Mouse (Mus musculus) adrenal gland, adult 8-10 months (tissue): ENCODE data around the gene Nkrf. TPM values are rescaled to one million over a fixed set of nuclear protein-coding genes. Genes with fewer than 3 reads are reported as not detected.
"Not testable (repeated sequence)": the region's sequence is repeated elsewhere in the genome, so short reads cannot be mapped to it uniquely, and the experiment has no call there.

Source experiments
- DNase-seq: peaks from one replicate; pipeline ENCODE4 v3.0.0; 2022
- total RNA-seq, 4 experiments: library from RNA; stranded (reverse); gene quantifications; 2 replicates each; pipeline ENCODE4 v1.2.4; 2022

Nkrf gene
- total RNA-seq, result 10 to 100 TPM in 3 of 4 experiments, 1 to 10 TPM in 1; 9.4 to 13.3 (median 12.3) TPM

GRCm38 (mm10) chrX:36902321-36903114, at the start of gene Nkrf:
Gene Nkrf (minus strand): TSS chrX:36902899.
- DNase-seq, result peak; percentile 15

DNA sequence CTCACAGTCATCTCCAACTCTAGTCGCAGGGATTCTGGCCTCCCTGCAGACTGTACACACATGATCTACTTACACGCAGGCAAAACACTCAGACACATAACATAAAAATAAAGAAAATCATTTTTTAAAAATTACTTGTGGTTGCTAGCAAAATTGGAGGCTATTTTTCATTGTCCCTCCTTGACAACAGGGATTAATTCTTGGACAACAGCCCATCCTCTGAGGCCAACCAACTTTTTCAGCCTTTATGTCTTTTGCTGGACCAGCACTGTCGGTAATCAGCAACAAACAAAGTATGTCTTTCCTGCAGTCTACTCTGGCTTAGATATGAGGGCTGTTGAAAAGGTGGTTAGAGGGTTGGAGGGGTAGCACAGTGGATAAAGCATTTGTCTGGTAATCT, 38.4 kb upstream of the Nkrf start:
- no peak for DNase-seq

- DNase-seq, result peak; percentile 24
Observed at GRCm38 (mm10) chrX:36939806-36940413, 37.2 kb upstream of the Nkrf start.

- no peak for DNase-seq
Observed at GRCm38 (mm10) chrX:36935326-36935966, 32.7 kb upstream of the Nkrf start.

DNA sequence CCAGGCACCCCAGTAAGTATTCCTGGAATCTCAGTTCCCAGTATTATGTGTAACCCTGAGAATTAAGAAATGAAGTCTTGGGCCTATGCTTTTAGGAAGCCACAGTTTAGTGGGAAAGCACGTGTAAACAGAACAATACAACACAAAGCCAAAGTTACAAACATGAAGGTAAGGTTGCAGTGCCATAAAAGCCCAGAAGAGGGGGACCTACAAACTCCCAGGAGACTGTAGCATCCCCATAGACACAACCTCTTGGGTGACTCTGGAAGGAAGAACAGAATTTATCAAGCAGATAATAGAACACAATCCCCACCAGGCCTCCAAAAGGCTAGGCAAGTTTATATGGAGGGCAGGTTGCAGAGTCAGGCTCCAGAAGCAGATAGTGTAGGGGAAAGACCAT, 27.9 kb upstream of the Nkrf start:
- no peak for DNase-seq

DNA sequence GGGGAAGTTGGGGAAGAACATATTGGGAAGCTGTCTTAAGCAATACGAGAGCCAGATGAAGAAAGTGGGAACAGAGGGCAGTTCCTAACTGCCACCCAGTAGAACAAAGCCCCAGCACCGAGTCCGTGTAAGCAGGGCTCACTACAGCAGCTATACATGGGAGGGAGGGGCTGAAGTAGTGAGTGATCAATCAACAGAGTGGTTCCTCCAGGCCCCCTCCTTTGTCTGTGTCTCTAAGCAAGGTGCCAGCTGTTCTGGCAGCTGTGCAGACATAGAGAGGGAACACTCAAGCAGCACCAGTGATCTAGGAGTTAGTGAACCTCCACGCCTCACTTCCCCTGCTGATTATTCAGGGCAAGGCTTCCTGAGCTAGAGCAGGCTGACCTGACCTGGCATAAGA, 27.0 kb upstream of the Nkrf start:
- DNase-seq, result no peak

GRCm38 (mm10) chrX:36928791-36929190, 26.1 kb upstream of the Nkrf start:
- no peak for DNase-seq

GRCm38 (mm10) chrX:36921346-36921745, 18.6 kb upstream of the Nkrf start:
- DNase-seq, result no peak

DNA sequence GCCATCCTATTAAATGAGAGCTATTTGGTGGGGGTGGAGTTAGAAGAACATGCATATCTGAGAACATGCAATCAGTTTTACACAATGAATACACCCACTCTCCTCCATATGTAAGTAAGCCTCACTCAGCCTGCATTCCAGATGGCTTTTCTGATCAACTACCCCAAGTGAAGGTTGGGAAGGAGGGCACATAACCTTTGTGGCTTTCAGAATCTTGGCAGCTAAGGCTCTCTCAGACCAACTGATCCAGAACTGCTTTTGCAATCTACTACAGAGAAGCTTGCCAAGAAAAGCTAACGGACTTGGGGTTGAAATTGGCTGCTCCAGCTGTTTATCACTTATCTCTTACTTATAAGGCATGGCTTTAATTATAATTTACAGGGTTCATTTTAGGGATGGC, 15.1 kb upstream of the Nkrf start:
- DNase-seq, result no peak

- no peak for DNase-seq
Observed at GRCm38 (mm10) chrX:36911343-36911742, 8.6 kb upstream of the Nkrf start.

DNA sequence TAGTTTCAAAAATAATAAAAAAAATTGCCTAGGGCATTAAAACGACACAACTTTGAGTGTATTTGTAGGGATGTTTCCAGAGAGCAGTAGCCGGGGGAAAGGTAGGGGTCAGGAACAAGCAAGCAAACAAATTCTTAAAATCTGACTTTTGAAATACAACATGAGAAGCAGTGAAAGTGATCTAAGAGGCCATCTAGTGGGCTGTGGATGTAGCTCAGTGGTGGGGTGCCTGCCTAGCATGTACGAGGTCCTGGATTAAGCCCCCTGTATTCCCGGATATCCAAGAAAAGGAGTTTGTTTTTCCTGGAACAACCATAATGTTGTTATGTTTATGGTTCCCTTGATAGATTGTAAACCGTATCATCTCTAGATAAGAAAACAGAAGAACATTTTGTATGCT, 3.8 kb upstream of the Nkrf start:
- no peak for DNase-seq

DNA sequence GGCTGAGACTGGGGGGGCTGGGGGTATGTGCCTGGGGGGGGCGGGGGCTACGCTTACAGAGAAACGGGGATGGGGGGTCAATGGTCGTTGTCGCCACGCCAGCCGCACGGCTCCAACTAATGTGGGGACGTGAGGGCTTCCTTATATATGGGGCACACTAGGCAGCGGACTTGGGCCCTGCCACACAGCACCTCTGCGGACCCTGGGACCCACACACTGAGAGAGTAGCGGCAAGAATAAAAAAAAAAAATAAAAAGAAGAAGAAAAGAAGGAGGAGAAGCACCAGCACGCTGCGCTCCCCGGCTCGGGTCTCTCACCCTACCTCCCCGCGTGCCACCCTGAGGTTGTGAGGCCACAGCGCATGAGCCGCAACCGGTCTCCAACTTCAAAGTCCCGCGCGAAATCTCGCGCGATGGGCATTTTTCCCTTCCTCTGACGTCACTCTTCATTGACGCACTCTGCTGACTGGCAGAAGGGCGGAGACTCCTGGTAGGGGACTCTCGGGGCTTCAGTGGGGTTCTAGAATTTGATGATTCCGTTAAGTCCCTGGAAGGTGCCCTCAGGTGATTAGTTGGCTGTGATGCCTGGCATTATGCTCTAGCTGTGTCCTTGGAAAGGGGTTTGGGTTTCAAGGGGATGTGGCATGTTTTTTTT, 543 bp upstream of the Nkrf start:
- peak; percentile 90 for DNase-seq

GRCm38 (mm10) chrX:36901655-36902054, 1.0 kb downstream of the Nkrf start:
- no peak for DNase-seq

GRCm38 (mm10) chrX:36898931-36899330, 3.8 kb downstream of the Nkrf start:
- DNase-seq, result not testable (repeated sequence)

DNA sequence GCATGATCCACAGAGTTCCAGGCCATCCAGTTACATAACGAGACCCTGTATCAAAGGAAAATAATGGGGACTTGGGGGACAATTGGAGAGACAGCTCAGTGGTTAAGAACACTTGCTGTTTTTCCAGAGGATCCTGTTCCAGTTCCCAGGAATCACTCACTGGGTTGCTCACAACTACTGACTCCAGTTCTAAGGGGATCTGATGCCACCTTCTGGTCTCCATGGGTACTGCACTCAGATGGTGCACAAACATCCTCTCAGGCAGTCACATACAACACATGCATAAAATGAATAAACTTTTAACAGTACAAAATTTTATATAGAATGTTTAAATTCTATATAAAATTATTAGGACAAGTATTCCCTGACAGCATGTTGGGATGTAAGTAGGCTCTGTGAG, 18.0 kb downstream of the Nkrf start:
- no peak for DNase-seq

- no peak for DNase-seq
Observed at GRCm38 (mm10) chrX:36874704-36875128, 28.0 kb downstream of the Nkrf start.

DNA sequence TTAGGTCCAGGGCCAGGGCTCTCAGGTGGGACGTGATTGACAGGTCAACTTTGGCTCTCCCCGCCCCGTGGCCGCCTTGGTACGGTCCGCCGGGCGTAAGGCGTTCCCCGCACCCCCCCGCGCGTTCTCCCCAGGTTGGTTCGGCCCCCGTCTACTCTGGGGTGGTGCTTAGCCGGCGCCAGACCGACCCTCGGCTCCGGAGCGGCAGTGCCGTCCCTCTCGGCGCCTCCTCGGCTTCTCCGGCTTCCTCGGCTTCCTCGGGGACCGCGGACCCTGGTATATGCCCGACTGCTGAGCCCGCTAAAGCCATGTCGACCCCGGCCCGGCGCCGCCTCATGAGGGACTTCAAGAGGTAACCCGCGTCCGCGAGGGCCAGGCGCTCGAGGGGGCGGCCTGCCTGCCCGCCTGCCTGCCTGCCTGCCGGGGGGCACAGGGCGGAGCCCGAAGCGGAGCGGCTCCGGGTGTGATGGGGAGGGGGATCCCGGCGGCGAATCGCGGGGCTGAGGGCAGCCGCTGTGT, 28.5 kb downstream of the Nkrf start:
- DNase-seq, result peak; percentile 76

DNA sequence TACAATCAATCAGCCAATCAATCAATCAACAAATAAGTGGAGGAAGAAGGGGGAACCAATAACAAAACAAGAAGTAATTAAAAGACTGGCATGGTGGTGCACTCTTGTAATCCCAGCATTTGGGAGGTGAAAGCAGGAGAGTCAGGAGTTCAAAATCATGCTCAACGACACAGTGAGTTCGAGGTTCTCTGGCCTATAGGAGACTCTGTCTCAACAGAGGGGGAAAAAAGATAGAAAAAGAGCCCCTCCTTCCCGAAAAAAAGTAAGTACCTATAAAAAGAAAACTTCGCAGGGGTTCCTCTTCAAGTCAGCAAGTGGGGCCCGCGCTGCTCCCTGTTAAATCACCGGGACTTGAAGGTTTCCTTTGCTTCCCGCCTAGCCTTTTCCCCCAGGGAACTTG, 28.9 kb downstream of the Nkrf start, which contains the start of the genes Ube2a and C330007P06Rik:
Gene Ube2a, plus strand, starts transcription at position 136 of the 400 bp plus-strand sequence.
Gene C330007P06Rik, minus strand, starts transcription at position 347 of the 400 bp plus-strand sequence.
- no peak for DNase-seq

GRCm38 (mm10) chrX:36870372-36870771, 32.3 kb downstream of the Nkrf start:
- DNase-seq, result no peak

DNA sequence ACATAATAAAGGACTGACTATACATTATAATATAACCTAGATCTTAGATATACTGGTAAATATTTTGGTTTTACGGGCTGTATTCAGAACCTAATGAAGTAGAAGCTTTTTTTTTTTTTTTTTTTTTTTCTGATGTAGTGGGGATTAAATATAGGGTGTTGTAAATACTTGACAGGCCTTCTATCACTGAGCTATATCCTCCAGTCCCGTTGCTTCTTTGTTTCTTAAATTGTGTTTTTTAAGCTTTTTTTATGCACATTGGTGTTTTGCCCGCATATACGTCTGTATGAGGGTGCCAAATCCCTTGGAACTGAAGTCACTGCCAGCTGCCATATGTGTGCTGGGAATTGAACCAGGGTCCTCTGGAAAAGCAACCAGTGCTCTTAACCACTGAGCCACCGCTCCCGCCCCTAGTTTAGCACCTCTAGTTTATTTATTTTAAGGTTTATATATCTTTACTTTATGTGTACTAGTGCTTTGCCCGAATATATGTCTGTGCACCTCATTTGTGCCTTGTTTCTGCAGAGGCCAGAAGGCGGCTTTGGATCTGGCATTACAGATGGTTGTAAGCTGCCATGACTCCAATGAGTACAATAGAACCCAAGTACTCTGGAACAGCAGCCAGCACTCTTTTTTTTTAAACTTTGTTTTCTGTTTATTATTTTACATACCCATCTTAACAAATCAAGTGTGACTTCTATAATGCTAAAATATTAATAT, 37.9 kb downstream of the Nkrf start:
- DNase-seq, result no peak

- peak; percentile 77 for DNase-seq
Observed at GRCm38 (mm10) chrX:36863766-36864608, 38.7 kb downstream of the Nkrf start.
